Mouse (Mus musculus): ENCODE results near the gene H3f3a. TPM values are rescaled to one million over a fixed set of nuclear protein-coding genes. Genes with fewer than 3 reads are reported as not detected.
A peak's percentile ranks its signal among the peaks of the same experiment; 100 is the strongest.

Gene H3f3a
- polyA plus RNA-seq (2015; fragmentation: Nextera tagmentation; extraction: Ambion mirVana) = 2,516 and 2,589 TPM in 2 replicates

- Histone ChIP-seq H3K27ac (ENCODE audit: low read length) (peak within 1 kb of the TSS; percentile 99), H3K9ac (replicated peaks; ENCODE audit: low read length) (peak within 1 kb of the TSS; percentile 98), H3K9me3 (ENCODE audit: low read length) (no peaks in the 10 kb centered on the region), H3K4me2 (replicated peaks; ENCODE audit: low read depth, low read length) (peak within 1 kb of the TSS; percentile 63), H3K4me1 (ENCODE audit: insufficient read depth, low read length) (peaks cover 23% of the 10 kb centered on the region), H3K4me3 (ENCODE audit: low read length) (peak within 1 kb of the TSS; percentile 95), H3K36me3 (ENCODE audit: insufficient read depth, low read length) (peaks cover 16% of the 10 kb centered on the region), H3K27me3 (ENCODE audit: insufficient read depth, low read length) (no peaks in the 10 kb centered on the region)
- WGBS = 1% methylated on average over 64 of the region's 69 CpGs
- peak; percentile 81 for ATAC-seq (ENCODE audit: low FRiP score, low TSS enrichment)
Observed at GRCm38 (mm10) chr1:180813885-180814740, at the start of gene H3f3a. TSS of gene H3f3a (minus strand) at chr1:180813943.

- H3K27me3 ChIP-seq (ENCODE audit: insufficient read depth, low read length) = no peaks in the 10 kb centered on the region
- 93% methylated on average over 6 of the region's 6 CpGs for WGBS
- no peak overlapping the region for H3K9ac ChIP-seq (replicated peaks; ENCODE audit: low read length)
- no peak overlapping the region for H3K4me2 ChIP-seq (replicated peaks; ENCODE audit: low read depth, low read length)
- no peaks in the 10 kb centered on the region for H3K4me1 ChIP-seq (ENCODE audit: insufficient read depth, low read length)
- H3K36me3 ChIP-seq (ENCODE audit: insufficient read depth, low read length) = peaks cover 78% of the 10 kb centered on the region
- ATAC-seq (ENCODE audit: low FRiP score, low TSS enrichment) = no peak
- H3K9me3 ChIP-seq (ENCODE audit: low read length) = no peaks in the 10 kb centered on the region
- no peak overlapping the region for H3K27ac ChIP-seq (ENCODE audit: low read length)
- H3K4me3 ChIP-seq (ENCODE audit: low read length) = no peak overlapping the region
Observed at GRCm38 (mm10) chr1:180860030-180860429, 46.3 kb upstream of the H3f3a start.

- Histone ChIP-seq H3K4me3 (ENCODE audit: low read length) (no peak overlapping the region), H3K9me3 (ENCODE audit: low read length) (no peaks in the 10 kb centered on the region), H3K27ac (ENCODE audit: low read length) (no peak overlapping the region), H3K27me3 (ENCODE audit: insufficient read depth, low read length) (no peaks in the 10 kb centered on the region), H3K4me2 (replicated peaks; ENCODE audit: low read depth, low read length) (no peak overlapping the region), H3K9ac (replicated peaks; ENCODE audit: low read length) (no peak overlapping the region), H3K4me1 (ENCODE audit: insufficient read depth, low read length) (no peaks in the 10 kb centered on the region), H3K36me3 (ENCODE audit: insufficient read depth, low read length) (peaks cover 69% of the 10 kb centered on the region)
- no peak for ATAC-seq (ENCODE audit: low FRiP score, low TSS enrichment)
Observed at GRCm38 (mm10) chr1:180858763-180859162, 45.0 kb upstream of the H3f3a start.

GRCm38 (mm10) chr1:180850316-180851270 is 36.9 kb upstream of the H3f3a start, which contains the start of gene Sde2:
TSS of gene Sde2 (plus strand) at chr1:180851127.
- Histone ChIP-seq H3K9me3 (ENCODE audit: low read length) (no peaks in the 10 kb centered on the region), H3K4me2 (replicated peaks; ENCODE audit: low read depth, low read length) (peak within 1 kb of the TSS; percentile 79), H3K4me3 (ENCODE audit: low read length) (peak within 1 kb of the TSS; percentile 78), H3K9ac (replicated peaks; ENCODE audit: low read length) (peak within 1 kb of the TSS; percentile 89), H3K27ac (ENCODE audit: low read length) (peak within 1 kb of the TSS; percentile 99), H3K27me3 (ENCODE audit: insufficient read depth, low read length) (no peaks in the 10 kb centered on the region), H3K4me1 (ENCODE audit: insufficient read depth, low read length) (peaks cover 43% of the 10 kb centered on the region), H3K36me3 (ENCODE audit: insufficient read depth, low read length) (peaks cover 5% of the 10 kb centered on the region; the same call in 1 of the 2 replicates)
- ATAC-seq (ENCODE audit: low FRiP score, low TSS enrichment) = peak; percentile 98
- WGBS = under 1% methylated on average over 77 of the region's 77 CpGs

GRCm38 (mm10) chr1:180849701-180850301 is 36.1 kb upstream of the H3f3a start:
- peak overlapping the region; percentile 78 for H3K4me3 ChIP-seq (ENCODE audit: low read length)
- H3K36me3 ChIP-seq (ENCODE audit: insufficient read depth, low read length) = no peaks in the 10 kb centered on the region
- ATAC-seq (ENCODE audit: low FRiP score, low TSS enrichment) = no peak
- H3K4me1 ChIP-seq (ENCODE audit: insufficient read depth, low read length) = peaks cover 43% of the 10 kb centered on the region
- peak overlapping the region; percentile 99 for H3K27ac ChIP-seq (ENCODE audit: low read length)
- peak overlapping the region; percentile 88 for H3K9ac ChIP-seq (replicated peaks; ENCODE audit: low read length)
- no peaks in the 10 kb centered on the region for H3K27me3 ChIP-seq (ENCODE audit: insufficient read depth, low read length)
- WGBS = 30% methylated on average over 11 of the region's 11 CpGs
- peak overlapping the region; percentile 79 for H3K4me2 ChIP-seq (replicated peaks; ENCODE audit: low read depth, low read length)
- H3K9me3 ChIP-seq (ENCODE audit: low read length) = no peaks in the 10 kb centered on the region

- ATAC-seq (ENCODE audit: low FRiP score, low TSS enrichment) = no peak
Observed at GRCm38 (mm10) chr1:180848511-180849241, 34.9 kb upstream of the H3f3a start.

GRCm38 (mm10) chr1:180848114-180848510 is 34.4 kb upstream of the H3f3a start:
- H3K4me3 ChIP-seq (ENCODE audit: low read length) = peak overlapping the region; percentile 28
- H3K4me2 ChIP-seq (replicated peaks; ENCODE audit: low read depth, low read length) = peak overlapping the region; percentile 48
- H3K9ac ChIP-seq (replicated peaks; ENCODE audit: low read length) = peak overlapping the region; percentile 66
- peaks cover 43% of the 10 kb centered on the region for H3K4me1 ChIP-seq (ENCODE audit: insufficient read depth, low read length)
- H3K27ac ChIP-seq (ENCODE audit: low read length) = peak overlapping the region; percentile 81
- no peaks in the 10 kb centered on the region for H3K27me3 ChIP-seq (ENCODE audit: insufficient read depth, low read length)
- no peaks in the 10 kb centered on the region for H3K36me3 ChIP-seq (ENCODE audit: insufficient read depth, low read length)
- ATAC-seq (ENCODE audit: low FRiP score, low TSS enrichment) = peak; percentile 59
- WGBS = under 1% methylated on average over 9 of the region's 9 CpGs
- no peaks in the 10 kb centered on the region for H3K9me3 ChIP-seq (ENCODE audit: low read length)

More at GRCm38 (mm10) chr1:180848511-180849241, 34.9 kb upstream of the H3f3a start:
- Histone ChIP-seq H3K9me3 (ENCODE audit: low read length) (no peaks in the 10 kb centered on the region), H3K36me3 (ENCODE audit: insufficient read depth, low read length) (no peaks in the 10 kb centered on the region), H3K4me1 (ENCODE audit: insufficient read depth, low read length) (peaks cover 43% of the 10 kb centered on the region), H3K4me3 (ENCODE audit: low read length) (peak overlapping the region; percentile 28), H3K4me2 (replicated peaks; ENCODE audit: low read depth, low read length) (peak overlapping the region; percentile 48), H3K27me3 (ENCODE audit: insufficient read depth, low read length) (no peaks in the 10 kb centered on the region), H3K27ac (ENCODE audit: low read length) (peak overlapping the region; percentile 81), H3K9ac (replicated peaks; ENCODE audit: low read length) (peak overlapping the region; percentile 66)
- 22% methylated on average over 11 of the region's 11 CpGs for WGBS

- Histone ChIP-seq H3K4me1 (ENCODE audit: insufficient read depth, low read length) (peaks cover 4% of the 10 kb centered on the region; the same call in 1 of the 2 replicates), H3K4me3 (ENCODE audit: low read length) (no peak overlapping the region), H3K9me3 (ENCODE audit: low read length) (no peaks in the 10 kb centered on the region), H3K4me2 (replicated peaks; ENCODE audit: low read depth, low read length) (no peak overlapping the region), H3K27ac (ENCODE audit: low read length) (no peak overlapping the region), H3K36me3 (ENCODE audit: insufficient read depth, low read length) (no peaks in the 10 kb centered on the region), H3K27me3 (ENCODE audit: insufficient read depth, low read length) (no peaks in the 10 kb centered on the region), H3K9ac (replicated peaks; ENCODE audit: low read length) (no peak overlapping the region)
- ATAC-seq (ENCODE audit: low FRiP score, low TSS enrichment) = no peak
- WGBS = 76% methylated on average over 8 of the region's 8 CpGs
Observed at GRCm38 (mm10) chr1:180841561-180842300, 28.0 kb upstream of the H3f3a start.
